Mouse (Mus musculus): ENCODE data around the gene Ccdc3. TPM values are rescaled to one million over a fixed set of nuclear protein-coding genes. Genes with fewer than 3 reads are reported as not detected.

The Ccdc3 gene
- polyA plus RNA-seq, 1 experiment from 2014 or later = 3.9 TPM

DNA sequence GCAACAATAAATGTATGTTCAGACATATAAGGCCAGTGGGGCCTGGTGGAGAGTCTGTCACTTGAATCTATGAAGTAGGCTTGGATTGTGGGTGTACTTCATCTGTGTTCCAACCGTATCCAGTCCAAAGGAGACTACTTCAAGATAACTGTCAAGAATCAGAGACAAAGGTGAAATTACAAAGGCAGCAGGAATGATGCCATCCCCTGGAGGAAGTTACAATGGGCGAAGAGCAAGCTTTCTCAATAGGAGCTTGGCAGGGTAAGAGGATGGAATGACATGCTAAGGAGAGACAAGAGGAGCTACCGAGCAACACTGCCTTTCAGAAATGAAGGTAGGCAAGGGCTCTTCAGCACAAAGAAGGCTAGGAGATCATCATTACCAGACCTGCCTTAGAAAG is 69.1 kb downstream of the Ccdc3 start:
- no peak overlapping the region for H3K4me2 ChIP-seq (ENCODE audit: low read depth, low read length, severe bottlenecking)
- no peak for DNase-seq (ENCODE audit: low spot score)
- WGBS = 89% methylated on average over 3 of the region's 3 CpGs
- no peak for ATAC-seq (replicated peaks; ENCODE audit: low FRiP score)
- H3K4me1 ChIP-seq (replicated peaks; ENCODE audit: control insufficient read depth, insufficient read depth, low read length) = no peaks in the 10 kb centered on the region
- H3K9me3 ChIP-seq (ENCODE audit: control insufficient read depth, low read length) = no peaks in the 10 kb centered on the region
- H3K36me3 ChIP-seq (ENCODE audit: control insufficient read depth, insufficient read depth, low read length) = no peaks in the 10 kb centered on the region
- H3K27me3 ChIP-seq (ENCODE audit: control insufficient read depth, insufficient read depth, low read length) = no peaks in the 10 kb centered on the region
- H3K4me3 ChIP-seq (ENCODE audit: low read depth, low read length) = no peak overlapping the region
- H3K9ac ChIP-seq (ENCODE audit: low read length) = no peak overlapping the region
- no peak overlapping the region for H3K27ac ChIP-seq (ENCODE audit: low read depth, low read length)

DNA sequence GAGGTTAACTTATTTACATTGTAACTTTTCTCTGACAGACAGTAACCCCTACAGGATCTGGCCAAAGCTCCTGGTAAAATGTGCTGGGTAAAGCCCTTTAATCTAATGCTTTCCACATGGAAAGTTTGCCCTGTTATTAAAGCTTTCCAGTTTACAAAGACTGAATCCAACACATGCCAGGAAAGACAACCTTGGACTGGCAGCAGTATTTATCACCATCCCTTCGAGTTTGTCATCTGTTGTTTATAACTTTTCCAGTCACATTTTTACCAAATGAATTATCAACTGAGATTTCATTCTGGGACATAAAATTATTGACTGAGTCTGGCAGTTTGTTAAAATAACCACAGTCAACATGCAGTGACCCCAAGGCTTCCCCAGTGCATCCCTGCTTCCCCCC is 77.0 kb downstream of the Ccdc3 start:
- WGBS = 65% methylated on average over 1 of the region's 1 CpGs
- no peaks in the 10 kb centered on the region for H3K9me3 ChIP-seq (ENCODE audit: control insufficient read depth, low read length)
- H3K27me3 ChIP-seq (ENCODE audit: control insufficient read depth, insufficient read depth, low read length) = no peaks in the 10 kb centered on the region
- no peak overlapping the region for H3K9ac ChIP-seq (ENCODE audit: low read length)
- H3K4me1 ChIP-seq (replicated peaks; ENCODE audit: control insufficient read depth, insufficient read depth, low read length) = no peaks in the 10 kb centered on the region
- no peak overlapping the region for H3K4me2 ChIP-seq (ENCODE audit: low read depth, low read length, severe bottlenecking)
- no peak overlapping the region for H3K4me3 ChIP-seq (ENCODE audit: low read depth, low read length)
- ATAC-seq (replicated peaks; ENCODE audit: low FRiP score) (no peak), DNase-seq (ENCODE audit: low spot score) (no peak)
- no peak overlapping the region for H3K27ac ChIP-seq (ENCODE audit: low read depth, low read length)
- H3K36me3 ChIP-seq (ENCODE audit: control insufficient read depth, insufficient read depth, low read length) = no peaks in the 10 kb centered on the region

DNA sequence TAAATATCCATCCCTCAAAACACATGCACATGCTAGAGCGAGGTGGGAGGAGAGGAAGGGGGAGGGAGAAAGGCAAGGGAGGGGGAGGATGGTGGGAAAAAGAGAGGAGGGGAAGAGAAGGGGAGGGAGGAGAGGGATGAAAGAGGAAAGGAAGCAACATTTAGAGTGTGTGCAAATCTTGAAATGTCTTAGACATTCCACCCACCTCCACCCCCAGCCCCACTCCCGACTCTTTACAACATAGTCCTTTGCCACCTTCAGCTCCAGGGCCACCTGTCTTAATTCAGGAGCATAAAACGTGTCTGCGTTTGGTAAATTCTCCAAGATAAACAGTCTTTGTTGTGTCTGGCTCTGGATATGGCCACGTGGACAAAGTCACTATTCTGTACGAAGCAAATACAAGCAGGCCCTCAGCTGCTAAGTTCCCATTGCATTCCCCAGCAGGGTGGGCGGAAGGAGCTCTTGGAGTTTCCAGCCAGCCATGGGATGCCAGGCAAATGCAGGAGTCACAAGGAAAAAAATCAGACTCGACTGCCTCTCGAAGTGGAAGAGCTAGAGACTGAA is 77.8 kb downstream of the Ccdc3 start:
- ATAC-seq (replicated peaks; ENCODE audit: low FRiP score) (no peak), DNase-seq (ENCODE audit: low spot score) (no peak)
- Histone ChIP-seq H3K27me3 (ENCODE audit: control insufficient read depth, insufficient read depth, low read length) (no peaks in the 10 kb centered on the region), H3K9me3 (ENCODE audit: control insufficient read depth, low read length) (no peaks in the 10 kb centered on the region), H3K36me3 (ENCODE audit: control insufficient read depth, insufficient read depth, low read length) (no peaks in the 10 kb centered on the region), H3K4me2 (ENCODE audit: low read depth, low read length, severe bottlenecking) (no peak overlapping the region), H3K9ac (ENCODE audit: low read length) (no peak overlapping the region), H3K27ac (ENCODE audit: low read depth, low read length) (no peak overlapping the region), H3K4me3 (ENCODE audit: low read depth, low read length) (no peak overlapping the region), H3K4me1 (replicated peaks; ENCODE audit: control insufficient read depth, insufficient read depth, low read length) (no peaks in the 10 kb centered on the region)
- 81% methylated on average over 9 of the region's 9 CpGs for WGBS

DNA sequence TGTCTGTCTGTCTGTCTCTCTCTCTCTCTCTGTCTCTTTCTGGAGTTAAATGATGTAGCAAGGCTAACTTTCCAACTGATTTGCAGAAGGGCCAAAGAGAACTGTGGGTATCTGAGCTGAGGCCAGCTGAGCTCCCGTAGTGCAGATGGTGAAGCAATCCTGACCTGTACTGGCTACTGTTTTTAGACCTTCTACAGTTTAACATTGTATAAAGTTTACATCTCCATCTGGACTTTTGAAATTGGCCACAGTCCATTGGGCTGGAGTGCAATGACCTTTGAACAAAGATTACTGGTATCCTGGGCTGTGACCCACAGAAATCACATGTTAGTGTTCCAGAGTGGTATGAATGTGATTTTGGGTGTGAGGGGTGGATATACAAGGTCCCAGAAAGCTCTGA is 81.6 kb downstream of the Ccdc3 start:
- H3K27me3 ChIP-seq (ENCODE audit: control insufficient read depth, insufficient read depth, low read length) = no peaks in the 10 kb centered on the region
- WGBS = 86% methylated on average over 1 of the region's 1 CpGs

DNA sequence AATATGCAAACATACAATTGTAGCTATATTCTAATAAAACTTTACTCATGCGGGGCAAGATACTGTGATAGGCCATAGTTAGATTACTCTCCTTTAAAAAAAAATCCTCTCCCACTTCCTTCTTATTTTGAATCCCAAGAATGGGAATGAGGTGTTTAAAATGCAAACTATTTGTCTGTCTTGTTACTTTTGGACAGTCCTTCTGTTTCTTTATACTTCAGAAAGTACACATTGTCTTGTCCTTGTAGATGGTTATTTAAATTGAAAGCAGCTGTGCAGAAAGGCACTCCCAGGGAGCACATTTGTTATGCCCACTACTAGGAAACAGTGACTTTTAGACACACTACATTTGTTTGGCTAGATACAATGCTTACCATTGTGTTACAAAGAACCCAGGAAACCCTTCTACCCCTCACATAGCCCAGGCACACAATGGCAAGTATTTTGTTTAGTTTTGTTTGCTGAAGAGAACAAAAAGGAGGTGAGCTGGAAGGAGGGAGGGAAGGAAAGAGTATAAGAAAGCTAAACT is 82.3 kb downstream of the Ccdc3 start:
- Histone ChIP-seq H3K9ac (ENCODE audit: low read length) (no peak overlapping the region), H3K27me3 (ENCODE audit: control insufficient read depth, insufficient read depth, low read length) (no peaks in the 10 kb centered on the region), H3K36me3 (ENCODE audit: control insufficient read depth, insufficient read depth, low read length) (no peaks in the 10 kb centered on the region), H3K4me2 (ENCODE audit: low read depth, low read length, severe bottlenecking) (no peak overlapping the region), H3K4me3 (ENCODE audit: low read depth, low read length) (no peak overlapping the region), H3K4me1 (replicated peaks; ENCODE audit: control insufficient read depth, insufficient read depth, low read length) (no peaks in the 10 kb centered on the region), H3K9me3 (ENCODE audit: control insufficient read depth, low read length) (no peaks in the 10 kb centered on the region), H3K27ac (ENCODE audit: low read depth, low read length) (no peak overlapping the region)
- 79% methylated on average over 1 of the region's 1 CpGs for WGBS
- no peak for DNase-seq (ENCODE audit: low spot score)
- ATAC-seq (replicated peaks; ENCODE audit: low FRiP score) = no peak

More for the DNA sequence above, 81.6 kb downstream of the Ccdc3 start:
- H3K36me3 ChIP-seq (ENCODE audit: control insufficient read depth, insufficient read depth, low read length) = no peaks in the 10 kb centered on the region
- no peak overlapping the region for H3K4me2 ChIP-seq (ENCODE audit: low read depth, low read length, severe bottlenecking)
- H3K27ac ChIP-seq (ENCODE audit: low read depth, low read length) = no peak overlapping the region
- ATAC-seq (replicated peaks; ENCODE audit: low FRiP score) (no peak), DNase-seq (ENCODE audit: low spot score) (no peak)
- no peaks in the 10 kb centered on the region for H3K9me3 ChIP-seq (ENCODE audit: control insufficient read depth, low read length)
- no peaks in the 10 kb centered on the region for H3K4me1 ChIP-seq (replicated peaks; ENCODE audit: control insufficient read depth, insufficient read depth, low read length)
- no peak overlapping the region for H3K4me3 ChIP-seq (ENCODE audit: low read depth, low read length)
- H3K9ac ChIP-seq (ENCODE audit: low read length) = no peak overlapping the region

DNA sequence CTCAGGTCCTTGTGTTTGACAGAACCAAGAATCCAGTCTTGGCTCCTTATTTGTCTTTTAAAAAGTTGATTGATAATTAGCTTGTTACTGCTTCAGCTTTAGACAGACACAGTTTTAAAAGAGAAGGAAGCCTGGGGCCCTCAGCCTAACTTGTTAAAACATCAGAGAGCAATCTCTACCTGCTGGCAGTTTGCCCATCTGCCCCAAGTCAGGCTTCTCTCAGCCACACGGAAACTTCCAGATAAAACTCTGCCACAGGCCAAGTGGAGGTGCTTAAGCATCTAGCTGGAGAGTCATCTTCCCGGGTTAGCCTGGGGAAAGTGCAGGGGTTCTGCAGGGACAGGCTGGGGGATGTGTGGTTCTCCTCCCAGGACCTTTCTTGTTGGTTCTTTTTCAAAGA is 85.0 kb downstream of the Ccdc3 start:
- Histone ChIP-seq H3K36me3 (ENCODE audit: control insufficient read depth, insufficient read depth, low read length) (no peaks in the 10 kb centered on the region), H3K9ac (ENCODE audit: low read length) (no peak overlapping the region), H3K4me2 (ENCODE audit: low read depth, low read length, severe bottlenecking) (no peak overlapping the region), H3K4me3 (ENCODE audit: low read depth, low read length) (no peak overlapping the region), H3K4me1 (replicated peaks; ENCODE audit: control insufficient read depth, insufficient read depth, low read length) (no peaks in the 10 kb centered on the region), H3K27ac (ENCODE audit: low read depth, low read length) (no peak overlapping the region), H3K9me3 (ENCODE audit: control insufficient read depth, low read length) (no peaks in the 10 kb centered on the region), H3K27me3 (ENCODE audit: control insufficient read depth, insufficient read depth, low read length) (no peaks in the 10 kb centered on the region)
- WGBS = 70% methylated on average over 2 of the region's 2 CpGs
- no peak for DNase-seq (ENCODE audit: low spot score)
- no peak for ATAC-seq (replicated peaks; ENCODE audit: low FRiP score)

DNA sequence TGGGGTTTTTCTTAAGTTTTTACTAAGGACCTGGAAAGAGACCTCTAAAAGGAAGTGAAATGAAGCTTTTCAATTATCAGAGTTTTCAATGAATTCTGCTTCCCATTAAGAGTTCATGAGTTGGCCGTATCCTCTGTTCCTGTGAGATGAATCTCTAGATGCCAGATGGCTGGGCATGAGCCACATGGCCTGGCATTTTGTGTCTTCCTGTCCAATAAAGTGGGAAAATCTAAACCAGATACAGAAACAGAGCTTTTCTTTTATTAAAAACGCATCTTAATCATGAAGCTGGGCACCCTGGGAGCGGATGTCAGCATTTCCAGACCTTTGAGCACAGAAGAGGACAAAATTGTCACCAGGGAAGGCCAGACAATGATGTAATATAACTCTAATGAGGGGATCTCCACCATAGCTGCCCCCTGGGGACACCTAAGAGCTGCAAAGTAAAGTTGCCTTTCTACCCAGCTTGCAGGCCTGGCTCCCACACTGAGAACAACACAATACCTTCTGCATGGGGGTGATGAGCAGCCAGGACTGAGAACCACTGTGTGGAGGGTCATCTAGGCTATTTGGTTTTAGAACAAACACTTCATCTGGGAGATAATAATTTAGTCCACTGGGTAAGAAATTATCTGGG is 99.4 kb downstream of the Ccdc3 start:
- WGBS = 63% methylated on average over 3 of the region's 3 CpGs
- Histone ChIP-seq H3K27me3 (ENCODE audit: control insufficient read depth, insufficient read depth, low read length) (no peaks in the 10 kb centered on the region), H3K9ac (ENCODE audit: low read length) (no peak overlapping the region), H3K36me3 (ENCODE audit: control insufficient read depth, insufficient read depth, low read length) (no peaks in the 10 kb centered on the region), H3K27ac (ENCODE audit: low read depth, low read length) (no peak overlapping the region), H3K4me3 (ENCODE audit: low read depth, low read length) (no peak overlapping the region), H3K9me3 (ENCODE audit: control insufficient read depth, low read length) (no peaks in the 10 kb centered on the region), H3K4me2 (ENCODE audit: low read depth, low read length, severe bottlenecking) (no peak overlapping the region), H3K4me1 (replicated peaks; ENCODE audit: control insufficient read depth, insufficient read depth, low read length) (no peaks in the 10 kb centered on the region)
- no peak for ATAC-seq (replicated peaks; ENCODE audit: low FRiP score)
- no peak for DNase-seq (ENCODE audit: low spot score)

DNA sequence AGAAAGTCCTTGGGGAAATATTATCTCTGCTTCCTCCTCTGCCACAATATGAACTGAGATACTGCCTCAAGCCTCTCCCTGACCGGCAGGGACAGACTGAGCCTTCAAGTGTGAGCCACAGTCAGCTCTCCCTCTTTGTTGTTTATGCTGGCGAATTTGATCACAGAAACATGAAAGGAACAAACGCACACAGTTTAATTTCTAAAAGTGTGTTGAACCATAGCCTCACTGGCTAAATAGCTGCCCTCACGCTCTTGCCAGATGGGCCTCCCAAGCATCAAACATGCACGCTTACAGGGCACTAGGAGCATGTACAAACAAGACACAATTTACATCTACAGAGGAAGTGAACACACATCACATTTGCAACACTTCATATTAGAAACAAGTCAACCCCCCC is 100.3 kb downstream of the Ccdc3 start:
- Histone ChIP-seq H3K4me3 (ENCODE audit: low read depth, low read length) (no peak overlapping the region), H3K4me1 (replicated peaks; ENCODE audit: control insufficient read depth, insufficient read depth, low read length) (no peaks in the 10 kb centered on the region), H3K36me3 (ENCODE audit: control insufficient read depth, insufficient read depth, low read length) (no peaks in the 10 kb centered on the region), H3K27me3 (ENCODE audit: control insufficient read depth, insufficient read depth, low read length) (no peaks in the 10 kb centered on the region), H3K9me3 (ENCODE audit: control insufficient read depth, low read length) (no peaks in the 10 kb centered on the region), H3K4me2 (ENCODE audit: low read depth, low read length, severe bottlenecking) (no peak overlapping the region), H3K27ac (ENCODE audit: low read depth, low read length) (no peak overlapping the region), H3K9ac (ENCODE audit: low read length) (no peak overlapping the region)
- DNase-seq (ENCODE audit: low spot score) (no peak), ATAC-seq (replicated peaks; ENCODE audit: low FRiP score) (no peak)
- WGBS = 84% methylated on average over 5 of the region's 5 CpGs

DNA sequence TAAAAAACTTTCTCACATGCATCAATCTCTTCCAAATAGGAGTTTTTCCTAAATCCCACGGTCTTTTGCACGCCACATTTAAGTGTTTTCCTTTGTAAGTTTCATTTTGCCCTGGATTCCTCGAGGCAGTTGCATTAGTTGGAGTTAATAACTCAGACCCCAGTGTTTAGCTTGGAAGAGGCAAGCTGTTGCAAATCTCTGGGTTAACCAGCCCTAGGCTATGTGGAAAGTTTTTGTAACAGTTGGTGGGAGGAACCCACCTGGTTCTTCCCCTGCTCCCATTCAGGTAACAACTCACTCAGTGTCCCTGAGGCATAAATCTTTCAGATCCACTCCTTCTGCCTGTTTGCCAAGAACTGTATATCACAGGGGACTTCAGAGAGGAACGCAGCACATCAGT is 101.9 kb downstream of the Ccdc3 start:
- Histone ChIP-seq H3K4me1 (replicated peaks; ENCODE audit: control insufficient read depth, insufficient read depth, low read length) (no peaks in the 10 kb centered on the region), H3K9ac (ENCODE audit: low read length) (no peak overlapping the region), H3K9me3 (ENCODE audit: control insufficient read depth, low read length) (no peaks in the 10 kb centered on the region), H3K27me3 (ENCODE audit: control insufficient read depth, insufficient read depth, low read length) (no peaks in the 10 kb centered on the region), H3K27ac (ENCODE audit: low read depth, low read length) (no peak overlapping the region), H3K4me2 (ENCODE audit: low read depth, low read length, severe bottlenecking) (no peak overlapping the region), H3K36me3 (ENCODE audit: control insufficient read depth, insufficient read depth, low read length) (no peaks in the 10 kb centered on the region), H3K4me3 (ENCODE audit: low read depth, low read length) (no peak overlapping the region)
- ATAC-seq (replicated peaks; ENCODE audit: low FRiP score) = no peak
- 76% methylated on average over 4 of the region's 4 CpGs for WGBS
- no peak for DNase-seq (ENCODE audit: low spot score)

Data from forebrain, embryonic 11.5 days (tissue).